In the genomic region with DNA sequence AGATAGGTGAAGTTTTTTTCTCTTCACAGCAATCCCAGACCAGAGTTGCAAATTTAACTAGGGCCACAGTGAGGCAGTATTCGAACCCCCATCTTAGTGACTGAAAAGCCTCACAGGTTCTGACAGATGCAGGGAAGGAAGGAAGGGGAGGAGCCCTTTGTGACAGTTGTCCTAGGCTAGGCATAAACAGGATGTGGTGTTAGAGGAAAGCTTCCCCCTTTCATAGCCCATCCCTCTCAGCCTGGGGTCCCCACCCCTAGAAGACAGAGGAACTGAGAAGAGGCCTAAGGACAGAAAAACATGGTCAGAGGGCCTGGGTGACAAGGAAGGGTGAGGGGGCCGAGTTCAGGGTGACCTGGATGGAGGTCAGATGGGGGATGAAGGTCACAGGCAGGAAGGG, we compare ENCODE assay signal across 9 mouse cellular contexts. TPM values are rescaled to one million over a fixed set of nuclear protein-coding genes. Genes with fewer than 3 reads are reported as not detected.
DNase-seq lines count a peak whose midpoint lies in the region; ATAC-seq and TF ChIP-seq lines count a peak whose summit lies in the region.
"Had no signal": no experiment of that assay in that cellular context is flagged by ENCODE, and none has a peak within 500 bp of the region (broad histone marks: within the 10 kb centered on the region; RNA-seq: fewer than 3 reads in every experiment).

No protein-coding gene starts in this region.

- H3K4me3 ChIP-seq in testis, adult 2 months (ENCODE audit: control insufficient read depth, low read depth, low read length): peak overlapping the region; percentile 10; the same call in 1 of the 2 replicates
- H3K4me3 ChIP-seq in lung, postnatal 0 days (ENCODE audit: low read depth, low read length): no peak overlapping the region; the same call in 1 of the 2 replicates
- H3K4me3 ChIP-seq: myocyte had no signal

- peak overlapping the region; percentile 28; the same call in 1 of the 2 replicates for H3K4me2 ChIP-seq in lung, postnatal 0 days (replicated peaks; ENCODE audit: low read depth, low read length)

- no peak for TF ChIP-seq CTCF in testis, adult 2 months (IDR thresholded peaks at IDR 0.05; ENCODE audit: control insufficient read depth, insufficient read depth, insufficient replicate concordance, low read depth, low read length)
- TF ChIP-seq CTCF in lung, postnatal 0 days (IDR thresholded peaks at IDR 0.05): no peak

- no peak overlapping the region for H3K9ac ChIP-seq in lung, postnatal 0 days (replicated peaks; ENCODE audit: low read depth)

- ATAC-seq in hematopoietic stem cell, adult 5-6 weeks (replicated peaks in 1 of 2; ENCODE audit: insufficient read depth in 1 of 2, low FRiP score in 2 of 2, low TSS enrichment in 1 of 2, low read depth in 1 of 2, poor library complexity in 2 of 2, severe bottlenecking in 2 of 2): peak; percentile 44 to 51
- ATAC-seq in lung, postnatal 0 days: no peak

- TF ChIP-seq POLR2A in testis, adult 2 months (IDR thresholded peaks at IDR 0.05; ENCODE audit: control insufficient read depth, low read depth, low read length): no peak

- DNase-seq in testis, postnatal 14 days (ENCODE audit: low spot score): no peak
- DNase-seq in lung, postnatal 0 days (ENCODE audit: low spot score): peak; percentile 84
- DNase-seq in telencephalon, adult 2 months (ENCODE audit: low read depth, low spot score): peak; percentile 22
- no peak for DNase-seq in left cerebral cortex, postnatal 36 days (ENCODE audit: low spot score in 2 of 2)
- DNase-seq in frontal cortex, postnatal 10 days (ENCODE audit: low spot score in 2 of 2): no peak
- no peak for DNase-seq in gastrocnemius, postnatal 14 days

- peaks cover 7% of the 10 kb centered on the region for H3K4me1 ChIP-seq in testis, adult 2 months (ENCODE audit: control insufficient read depth, insufficient read depth, low read length)
- peaks cover 5% of the 10 kb centered on the region; the same call in 1 of the 2 replicates for H3K4me1 ChIP-seq in lung, postnatal 0 days (ENCODE audit: insufficient read depth, low read depth, low read length)

- no peaks in the 10 kb centered on the region for H3K36me3 ChIP-seq in testis, adult 2 months (ENCODE audit: control insufficient read depth, insufficient read depth, low read length)
- H3K36me3 ChIP-seq in lung, postnatal 0 days (ENCODE audit: insufficient read depth, low read length): no peaks in the 10 kb centered on the region

- H3K9me3 ChIP-seq in lung, postnatal 0 days (ENCODE audit: low read length): no peaks in the 10 kb centered on the region

- H3K27me3 ChIP-seq in testis, adult 2 months (ENCODE audit: control insufficient read depth, insufficient read depth, low read length): no peaks in the 10 kb centered on the region
- no peaks in the 10 kb centered on the region for H3K27me3 ChIP-seq in lung, postnatal 0 days (replicated peaks; ENCODE audit: insufficient read depth, low read length)

- intact Hi-C loops in left cerebral cortex, postnatal 36 days (cut with DNase I): no loop called here
- intact Hi-C loops in gastrocnemius, postnatal 14 days (cut with DNase I; ENCODE audit: low total_unique reads): no loop called here

- WGBS in lung, postnatal 0 days: 41% methylated on average over 2 of the region's 2 CpGs

- H3K27ac ChIP-seq in testis, adult 2 months (ENCODE audit: control insufficient read depth, insufficient read depth, low read depth, low read length): peak overlapping the region; percentile 51
- H3K27ac ChIP-seq in lung, postnatal 0 days (ENCODE audit: low read length): peak overlapping the region; percentile 77

- TF ChIP-seq EP300 in lung, postnatal 0 days (IDR thresholded peaks at IDR 0.05): peak; percentile 85

RNA-seq across cellular contexts. Expression of gene Gmfg, which starts 3.5 kb away (rescaled TPM):
- polyA plus RNA-seq in testis, adult 2 months (2012; rRNA removed): 7.8 and 8.8 TPM in 2 replicates
- total RNA-seq in hematopoietic stem cell, adult 5-6 weeks (2017): 584 and 882 TPM in 2 replicates
- polyA plus RNA-seq in lung, postnatal 0 days (2015; fragmentation: Nextera tagmentation; extraction: Ambion mirVana): 81.0 and 83.1 TPM in 2 replicates
- total RNA-seq in left cerebral cortex, postnatal 36 days (2021): 1 to 10 TPM; 1.3 to 2.0 TPM
- 1 to 10 TPM; 5.3 to 5.9 TPM for total RNA-seq in gastrocnemius, postnatal 14 days (2021)
- polyA plus RNA-seq: myocyte had no signal

RNA-seq across cellular contexts. Expression of gene Lrfn1, which starts 11.0 kb away (rescaled TPM):
- polyA plus RNA-seq in testis, adult 2 months (2012; rRNA removed): 1.1 TPM in 2 replicates
- 2.2 and 8.7 TPM in 2 replicates for total RNA-seq in hematopoietic stem cell, adult 5-6 weeks (2017)
- polyA plus RNA-seq in lung, postnatal 0 days (2015; fragmentation: Nextera tagmentation; extraction: Ambion mirVana): 0.97 and 1.4 TPM in 2 replicates
- total RNA-seq in left cerebral cortex, postnatal 36 days (2021): 10 to 100 TPM; 85.9 to 93.8 TPM
- total RNA-seq in gastrocnemius, postnatal 14 days (2021): 1 to 10 TPM; 1.2 to 1.4 TPM
- polyA plus RNA-seq: myocyte had no signal

RNA-seq across cellular contexts. Expression of gene Paf1, which starts 48.0 kb away (rescaled TPM):
- 84.1 and 97.0 TPM in 2 replicates for polyA plus RNA-seq in testis, adult 2 months (2012; rRNA removed)
- total RNA-seq in hematopoietic stem cell, adult 5-6 weeks (2017): 181 and 184 TPM in 2 replicates
- polyA plus RNA-seq in lung, postnatal 0 days (2015; fragmentation: Nextera tagmentation; extraction: Ambion mirVana): 49.1 and 55.0 TPM in 2 replicates
- 10 to 100 TPM; 59.0 to 72.1 TPM for total RNA-seq in left cerebral cortex, postnatal 36 days (2021)
- total RNA-seq in gastrocnemius, postnatal 14 days (2021): 10 to 100 TPM; 32.9 to 34.8 TPM

RNA-seq across cellular contexts. Expression of gene Med29, which starts 48.2 kb away (rescaled TPM):
- 129 and 135 TPM in 2 replicates for polyA plus RNA-seq in testis, adult 2 months (2012; rRNA removed)
- total RNA-seq in hematopoietic stem cell, adult 5-6 weeks (2017): 15.8 and 32.4 TPM in 2 replicates
- polyA plus RNA-seq in lung, postnatal 0 days (2015; fragmentation: Nextera tagmentation; extraction: Ambion mirVana): 29.9 and 30.2 TPM in 2 replicates
- total RNA-seq in left cerebral cortex, postnatal 36 days (2021): 10 to 100 TPM; 17.9 to 21.3 TPM
- total RNA-seq in gastrocnemius, postnatal 14 days (2021): 10 to 100 TPM; 20.7 to 20.9 TPM

Comparison
In these comparisons a context has a peak if more than half of its experiments do, and no peak if none do; other contexts are left out.
1. DNase-seq: peak in lung, postnatal 0 days (single experiment) and telencephalon, adult 2 months (single experiment); none in testis, postnatal 14 days (single experiment), left cerebral cortex, postnatal 36 days (0 of 2), frontal cortex, postnatal 10 days (0 of 2) and gastrocnemius, postnatal 14 days (single experiment).
2. RNA of gene Gmfg, which starts 3.5 kb away (total RNA-seq): 584 to 882 TPM in hematopoietic stem cell, adult 5-6 weeks; 5.3 to 5.9 TPM in gastrocnemius, postnatal 14 days and 1.3 to 2.0 TPM in left cerebral cortex, postnatal 36 days; every median in the first group is over 10 times any median in the second.